Mouse (Mus musculus) spleen, adult 18-20 months (tissue): Measurements from ENCODE around the gene Slc22a23.

Source experiments
- DNase-seq, 2 experiments: peaks; one replicate each; pipeline ENCODE4 v3.0.0; 2022; ENCODE audit warnings: mixed read lengths in 2 of 2

The Slc22a23 gene

DNA sequence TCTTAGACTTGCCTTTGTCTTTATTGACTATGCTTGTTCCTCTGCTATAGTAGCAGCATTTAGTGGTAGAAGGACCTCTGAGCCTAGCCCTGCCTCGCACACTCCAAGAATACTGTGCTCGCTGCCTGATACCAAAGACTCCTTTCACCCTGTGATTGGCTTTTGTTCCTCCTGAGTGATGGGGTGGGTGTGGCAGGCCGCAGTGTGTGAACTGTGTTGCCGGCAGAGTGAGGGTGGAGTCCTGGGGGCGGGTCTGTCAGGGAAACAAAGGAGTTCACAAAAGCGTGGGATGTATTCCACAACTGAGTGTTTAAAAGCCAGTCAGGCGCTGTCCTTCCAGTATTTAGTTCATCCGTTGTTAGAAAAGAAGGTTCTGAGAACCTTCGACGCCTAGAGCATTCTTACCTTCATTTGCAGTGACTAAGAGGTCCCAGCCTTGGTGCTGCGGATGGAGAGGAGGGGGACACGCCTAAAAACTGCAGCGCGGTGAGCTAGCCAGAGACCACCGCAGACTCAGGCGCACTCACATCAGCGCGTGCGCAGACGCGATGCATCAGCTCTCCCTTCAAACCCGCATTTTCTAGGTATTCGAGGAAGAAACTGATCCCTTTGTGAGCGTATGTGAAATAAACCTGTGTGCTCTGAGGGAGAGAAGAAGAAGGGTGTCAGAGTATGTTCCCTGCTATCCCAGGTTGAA is 213.8 kb downstream of the Slc22a23 start:
- peak in 1 of 2 experiments; percentile 31 for DNase-seq

GRCm38 (mm10) chr13:34130226-34130731 is 214.7 kb downstream of the Slc22a23 start, which contains the start of gene Tubb2b:
Gene Tubb2b (minus strand): TSS chr13:34130466.
- peak; percentile 27 to 36 for DNase-seq

GRCm38 (mm10) chr13:34129485-34130225 is 215.3 kb downstream of the Slc22a23 start:
- DNase-seq, result peak; percentile 25 to 47
